Mouse (Mus musculus) lung, postnatal 14 days (tissue): ENCODE data around the gene Ptpn1.

Experiments used
- DNase-seq: peaks from one replicate; pipeline ENCODE4 v3.0.0; 2021

Gene Ptpn1

DNA sequence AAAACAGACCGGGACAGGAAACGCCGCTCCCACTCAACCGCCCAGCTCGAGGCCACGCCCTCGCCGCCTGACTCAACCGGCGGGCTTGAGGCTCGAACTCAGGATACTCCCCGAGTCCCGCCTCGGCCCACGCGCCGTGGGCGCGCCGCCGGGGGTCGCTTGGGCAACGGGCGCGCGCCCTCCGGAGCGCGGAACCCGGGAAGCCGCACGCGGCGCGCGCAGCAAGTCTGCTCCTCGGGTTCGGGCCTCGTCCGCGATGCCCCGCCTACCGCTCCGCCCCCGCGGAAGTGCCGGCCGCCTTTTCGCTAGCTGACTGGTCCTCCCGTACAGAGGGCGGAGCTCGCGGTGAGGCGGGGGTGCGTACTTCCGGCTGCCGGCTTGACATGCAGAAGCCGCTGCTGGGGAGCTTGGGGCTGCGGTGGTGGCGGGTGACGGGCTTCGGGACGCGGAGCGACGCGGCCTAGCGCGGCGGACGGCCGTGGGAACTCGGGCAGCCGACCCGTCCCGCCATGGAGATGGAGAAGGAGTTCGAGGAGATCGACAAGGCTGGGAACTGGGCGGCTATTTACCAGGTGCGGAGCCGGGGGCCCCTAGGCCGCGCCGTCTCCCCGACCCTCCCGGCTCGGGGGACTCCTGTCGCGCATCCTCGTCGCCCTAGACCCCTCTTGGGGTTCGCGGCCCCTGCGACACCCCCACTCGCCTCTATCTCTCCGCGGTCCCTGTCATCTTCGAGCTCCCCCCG is at the start of gene Ptpn1:
TSS of gene Ptpn1 (plus strand) at position 73 of the 742 bp plus-strand sequence.
- DNase-seq: peak; percentile 98

DNA sequence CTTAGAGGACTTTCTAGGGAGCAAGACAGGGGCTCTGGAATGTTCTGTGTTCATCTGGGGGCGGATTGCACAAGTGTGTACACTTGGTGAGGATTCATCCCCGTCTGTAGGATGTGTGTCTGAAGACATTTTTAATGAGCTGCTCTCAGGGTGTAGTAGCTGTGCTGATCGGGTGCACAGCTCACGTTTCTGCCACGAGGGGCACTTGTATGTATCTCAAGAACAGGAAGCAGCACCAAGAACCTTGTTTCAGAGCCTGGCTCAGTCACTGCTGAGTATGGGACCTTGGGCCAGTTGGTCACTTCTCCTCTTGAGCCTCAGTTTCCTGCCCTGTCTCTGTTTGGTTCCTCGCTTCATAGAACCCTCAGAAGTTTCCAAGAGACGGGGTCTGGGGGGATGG is 45.4 kb upstream of the Ptpn1 start:
- no peak for DNase-seq

DNA sequence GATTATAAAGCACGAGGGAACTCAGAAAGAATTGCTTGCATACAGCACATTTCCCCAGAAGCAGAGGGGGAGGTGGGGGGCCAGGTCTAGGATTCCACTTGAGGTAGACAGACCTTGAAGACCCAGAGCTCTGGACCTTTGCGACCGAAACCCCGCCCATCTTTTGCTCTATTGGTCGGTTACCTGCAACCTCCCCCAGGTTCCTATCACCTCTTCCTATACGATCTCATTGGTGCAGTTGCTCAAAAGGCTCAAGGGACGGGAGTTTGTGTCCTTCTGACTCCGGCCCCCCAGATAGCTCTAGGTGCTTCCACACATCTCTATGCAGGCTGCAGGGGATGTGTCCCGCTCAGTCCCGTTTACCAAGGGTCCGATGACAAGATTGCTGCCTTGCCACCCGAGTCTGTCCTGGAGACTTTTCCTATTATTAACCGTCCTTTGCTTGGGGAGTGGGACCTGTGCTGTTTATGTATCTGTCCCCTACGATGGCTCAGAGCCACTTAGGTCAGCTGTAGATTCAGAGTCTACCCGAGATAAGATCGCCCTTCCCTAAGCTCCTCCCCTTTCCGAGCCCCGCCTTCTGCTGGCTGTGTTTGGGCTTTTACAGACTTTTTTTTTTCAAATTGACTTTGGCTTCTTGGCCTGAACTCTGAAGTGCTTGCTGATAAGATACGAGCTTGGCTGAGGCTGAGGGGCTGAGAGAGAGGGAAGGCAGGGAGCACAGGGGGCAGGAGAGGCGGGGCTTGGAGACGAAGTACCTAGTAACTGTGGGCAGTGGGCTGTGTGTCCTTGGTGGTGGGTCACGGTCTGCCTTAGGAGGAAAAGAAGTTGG is 44.1 kb upstream of the Ptpn1 start:
- DNase-seq: peak; percentile 78

DNA sequence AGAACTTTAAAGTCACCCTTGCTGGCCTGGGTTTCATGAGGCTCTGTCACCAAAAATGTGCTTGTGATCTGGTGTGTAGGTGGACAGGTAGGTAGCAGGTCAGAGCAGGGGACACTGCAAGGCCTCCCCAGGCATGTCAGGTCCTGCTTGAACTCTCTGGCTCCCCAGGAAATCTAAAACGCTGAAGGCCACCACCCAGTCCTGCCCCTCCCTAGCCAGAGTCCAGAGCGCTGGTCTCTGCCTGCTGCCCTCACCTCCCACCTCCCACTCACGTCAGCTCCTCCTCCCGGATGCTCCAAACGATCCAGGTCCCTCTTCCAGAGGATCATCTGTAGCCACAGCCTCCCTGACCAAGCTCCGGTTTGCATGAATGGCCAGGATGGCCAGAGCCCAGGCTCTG is 43.0 kb upstream of the Ptpn1 start:
- DNase-seq: no peak

DNA sequence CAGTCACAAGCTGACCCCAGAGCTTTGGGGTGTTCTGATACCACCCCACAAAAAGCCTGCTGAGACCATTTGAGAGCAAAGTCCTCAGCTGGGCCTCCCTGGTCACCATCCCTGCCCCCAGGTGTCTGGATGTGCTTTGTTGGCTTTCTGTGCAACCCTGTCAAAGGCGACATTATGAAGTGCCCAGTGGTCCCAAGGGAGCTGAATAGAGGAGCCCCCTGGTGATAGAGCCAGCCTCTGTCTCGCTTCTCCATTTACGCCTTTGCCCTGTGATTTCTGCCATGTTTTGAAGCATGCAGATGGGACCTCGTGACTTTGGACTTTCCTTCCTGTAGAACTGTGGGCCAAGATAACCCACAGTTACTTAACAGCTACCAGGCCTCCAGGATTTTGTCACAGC is 42.0 kb upstream of the Ptpn1 start:
- no peak for DNase-seq

DNA sequence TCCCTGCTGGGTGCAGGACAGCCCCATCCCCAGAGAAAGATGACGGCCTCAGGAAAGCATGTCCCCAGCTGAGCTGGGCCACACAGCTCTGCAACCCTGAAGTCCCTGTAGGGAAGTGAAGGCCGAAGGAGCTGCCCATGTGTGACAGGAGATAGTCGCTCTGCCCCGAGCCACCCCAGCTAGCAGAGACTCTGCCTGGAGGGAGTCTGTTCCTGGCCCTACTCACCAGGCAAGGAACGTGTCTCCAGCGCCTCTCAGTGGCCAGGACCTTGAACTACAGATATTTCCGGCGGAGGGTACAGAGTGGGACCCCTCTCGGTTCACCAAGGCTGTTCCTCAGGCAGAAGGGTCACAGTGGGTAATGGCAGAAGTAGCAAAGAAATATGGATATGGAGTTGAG is 39.9 kb upstream of the Ptpn1 start:
- peak; percentile 79 for DNase-seq

DNA sequence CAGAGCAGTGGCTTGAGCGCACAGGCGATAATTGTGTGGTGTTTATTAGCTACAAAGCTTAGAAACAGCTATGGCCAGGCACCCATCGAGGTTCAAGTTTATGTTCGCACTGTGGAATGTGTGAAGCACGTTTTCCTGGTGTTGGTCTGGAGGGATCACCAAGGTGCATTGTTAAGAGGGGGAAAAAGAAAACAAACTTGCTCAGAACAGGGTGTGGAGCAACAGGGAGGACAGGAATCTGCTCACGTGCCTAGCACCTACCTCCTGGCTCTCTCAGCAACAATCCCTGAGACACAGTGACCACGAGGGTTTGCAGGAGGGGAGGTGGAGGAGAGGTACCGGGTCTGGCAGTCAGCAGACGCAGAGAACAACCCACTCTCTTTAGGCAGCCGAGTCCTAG is 38.2 kb upstream of the Ptpn1 start:
- DNase-seq: no peak

DNA sequence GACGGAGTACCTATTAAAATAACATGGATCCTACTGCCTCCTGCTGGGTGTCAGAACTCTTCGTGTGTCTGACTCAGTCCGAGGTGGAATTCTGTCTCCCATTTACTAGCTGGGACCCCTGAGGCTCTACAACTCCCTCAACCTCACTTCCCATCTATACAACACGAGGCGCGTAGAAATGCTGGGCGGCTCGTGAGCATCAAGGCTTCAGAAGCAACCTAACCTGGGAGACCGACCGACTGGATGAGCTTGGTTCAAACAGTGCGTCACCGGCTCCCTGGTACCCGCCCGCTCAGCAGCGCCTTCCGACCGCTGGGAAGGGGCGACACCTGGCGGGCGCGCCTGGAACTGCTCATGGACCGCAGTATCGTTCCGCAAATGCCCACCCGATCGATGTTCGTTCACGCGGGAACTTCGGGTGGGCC is 36.9 kb upstream of the Ptpn1 start:
- DNase-seq: peak; percentile 91

DNA sequence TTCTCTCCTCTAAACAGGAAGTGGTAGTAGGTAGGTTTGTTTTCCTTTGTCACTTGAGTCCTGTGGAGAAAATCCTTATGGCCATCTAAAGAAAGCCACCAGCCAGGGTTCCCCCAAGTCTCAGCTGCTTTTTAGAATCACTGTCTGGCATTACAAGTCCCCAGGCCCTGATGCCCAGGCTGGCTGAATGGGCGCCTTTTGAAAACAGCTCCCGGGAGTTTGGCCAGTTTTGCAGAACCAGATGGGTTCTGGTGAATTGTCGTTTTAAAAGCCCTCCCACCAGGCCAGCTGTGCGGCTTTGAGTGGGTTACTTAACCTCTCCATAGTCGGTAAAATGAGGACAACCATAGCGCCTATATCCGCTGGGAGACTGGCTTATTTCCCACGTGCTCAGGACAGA is 34.0 kb upstream of the Ptpn1 start:
- no peak for DNase-seq

DNA sequence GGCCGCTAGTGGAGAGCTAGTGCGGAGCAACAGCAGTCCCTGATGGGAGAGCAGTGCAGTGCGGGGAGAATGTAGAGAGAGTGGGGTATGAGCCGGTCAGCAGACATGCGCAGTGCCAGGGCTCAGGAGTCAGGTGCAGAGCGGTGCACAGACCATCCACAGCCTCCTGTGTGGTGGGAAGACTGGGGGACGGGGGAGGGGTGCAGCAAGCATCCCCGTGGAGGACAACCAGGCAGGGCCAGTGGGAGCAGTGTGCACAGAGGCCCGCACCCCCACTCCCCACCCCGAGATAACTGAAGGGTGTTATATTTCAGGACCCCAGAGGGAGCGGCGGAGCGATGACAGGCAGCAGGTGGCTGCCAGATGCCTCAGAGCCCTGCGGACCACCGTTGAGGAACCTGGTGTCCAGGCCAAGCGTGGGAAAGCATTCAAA is 31.9 kb upstream of the Ptpn1 start:
- no peak for DNase-seq

DNA sequence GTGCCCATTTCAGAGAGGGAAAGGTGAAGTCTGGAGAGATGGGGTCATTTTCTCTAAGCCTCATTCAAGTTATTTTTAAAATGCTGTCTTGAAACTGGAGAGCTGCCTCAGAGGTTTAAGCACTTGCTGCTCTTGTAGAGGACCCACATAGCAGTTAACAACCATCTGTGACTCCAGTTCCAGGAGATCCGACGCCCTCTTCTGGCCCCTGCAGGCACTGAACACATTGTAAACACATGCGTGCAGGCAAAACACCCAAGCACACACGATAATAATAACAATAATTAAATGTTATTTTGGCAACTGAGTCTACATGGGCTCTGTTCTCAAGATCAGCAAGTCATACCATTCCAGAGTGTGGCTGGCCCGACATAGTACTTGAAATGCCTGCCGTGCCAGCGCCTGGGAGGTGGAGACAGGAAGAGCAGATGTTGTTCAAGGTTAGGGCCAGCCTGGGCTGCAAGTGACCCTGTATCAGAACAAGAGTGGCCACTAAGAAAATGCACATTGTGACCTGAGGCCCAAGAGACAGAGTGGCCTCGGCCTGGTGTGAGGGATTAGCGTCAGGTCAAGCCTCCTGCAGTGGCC is 29.6 kb upstream of the Ptpn1 start:
- no peak for DNase-seq

DNA sequence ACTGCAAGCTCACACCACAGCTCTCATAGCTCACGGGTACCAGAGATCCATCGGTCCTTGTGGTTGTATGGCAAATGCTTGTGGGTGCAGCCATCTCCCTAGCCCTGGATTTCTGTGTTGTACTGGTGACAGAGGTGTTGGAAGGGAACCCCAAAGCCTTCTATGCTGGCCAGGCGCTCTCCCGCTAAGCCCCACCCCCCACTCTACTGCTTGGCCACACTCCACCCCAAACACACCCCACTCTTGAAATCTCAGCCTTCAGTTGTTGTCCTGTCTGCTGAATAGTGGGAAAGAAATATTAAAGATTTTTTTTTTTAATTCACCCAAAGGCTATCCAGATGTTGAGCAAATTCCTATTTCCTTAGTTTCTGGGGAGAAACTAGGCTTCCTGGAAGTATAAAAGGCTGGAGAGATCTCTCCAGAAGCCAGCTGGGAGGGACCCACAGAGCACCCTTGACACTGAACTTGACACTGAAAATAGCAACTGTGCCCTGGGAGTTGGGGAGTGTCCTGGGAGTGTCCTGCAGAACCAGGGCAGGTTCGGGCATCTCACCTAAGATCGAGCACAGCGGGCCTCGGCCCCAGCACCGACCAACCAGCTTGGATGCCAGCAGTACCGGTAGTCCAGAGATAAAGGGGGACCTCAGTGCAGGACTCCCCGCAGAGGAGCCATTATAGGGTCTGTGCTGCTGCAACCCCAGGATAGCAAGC is 28.5 kb upstream of the Ptpn1 start:
- peak; percentile 44 for DNase-seq

DNA sequence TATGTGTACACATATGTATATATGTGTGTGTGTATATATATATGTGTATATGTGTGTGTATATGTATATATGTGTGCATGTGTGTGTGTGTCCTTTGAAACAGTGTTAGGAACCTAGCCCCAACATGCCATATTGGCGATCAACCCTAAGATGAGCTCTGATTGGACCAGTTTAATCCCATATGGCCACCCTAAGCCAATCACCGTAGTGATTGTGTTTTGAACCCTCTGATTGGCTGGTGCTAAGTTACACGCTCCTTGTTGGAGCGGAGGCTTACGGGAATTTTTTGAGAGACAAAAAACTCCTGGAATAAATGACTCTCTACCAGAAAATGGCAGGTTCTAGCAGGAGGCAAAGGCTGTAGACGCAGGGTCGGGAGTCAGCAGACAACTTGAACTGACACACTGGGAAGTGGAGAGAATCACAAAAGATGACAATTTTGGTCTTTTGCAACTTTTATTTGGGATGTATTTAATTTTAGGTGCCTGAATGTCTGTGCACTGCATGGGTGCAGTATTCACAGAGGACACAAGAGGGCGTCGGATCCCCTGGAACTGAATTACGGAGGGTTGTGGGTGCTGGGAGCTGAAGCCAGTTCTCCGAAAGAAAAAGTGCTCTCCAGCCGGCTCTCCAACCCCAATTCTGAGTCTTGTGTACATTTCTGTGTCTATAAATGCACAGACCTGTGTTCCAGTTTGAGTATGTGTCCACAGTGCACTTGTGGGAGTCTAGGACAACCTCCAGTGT is 27.1 kb upstream of the Ptpn1 start:
- DNase-seq: no peak

DNA sequence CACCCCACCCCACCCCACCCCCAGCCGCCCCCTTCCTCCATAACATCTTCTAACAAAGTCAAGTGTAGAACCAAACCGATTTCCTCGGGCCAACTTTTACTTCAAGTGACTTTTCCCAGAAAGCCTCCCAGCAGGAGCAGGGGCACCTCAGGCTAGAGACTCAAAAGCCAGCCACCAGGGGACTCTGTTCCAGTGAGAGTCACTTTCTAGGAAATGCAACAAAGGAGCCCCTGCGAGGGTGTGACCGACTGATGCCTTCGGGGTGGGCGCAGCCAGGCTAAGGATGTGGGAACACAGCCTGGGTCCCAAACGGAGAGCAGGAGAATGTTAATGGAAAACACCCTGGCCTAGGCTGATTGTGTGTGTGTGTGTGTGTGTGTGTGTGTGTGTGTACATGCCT is 26.3 kb upstream of the Ptpn1 start:
- no peak for DNase-seq

DNA sequence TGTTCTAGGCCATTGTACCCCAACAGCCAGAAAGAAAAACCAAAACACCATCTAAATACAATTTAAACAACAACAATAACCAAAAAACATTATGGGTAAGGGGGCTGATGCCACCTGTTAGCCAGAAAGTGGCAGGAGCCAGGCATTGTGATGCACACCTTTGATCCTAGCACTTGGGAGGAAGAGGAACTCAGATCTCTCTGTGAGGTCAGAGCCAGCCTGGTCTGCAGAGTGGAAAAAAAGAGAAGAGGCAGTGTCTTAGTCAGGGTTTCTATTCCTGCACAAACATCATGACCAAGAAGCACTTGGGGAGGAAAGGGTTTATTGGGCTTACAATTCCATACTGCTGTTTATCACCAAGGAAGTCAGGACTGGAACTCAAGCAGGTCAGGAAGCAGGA is 25.1 kb upstream of the Ptpn1 start:
- DNase-seq: no peak

DNA sequence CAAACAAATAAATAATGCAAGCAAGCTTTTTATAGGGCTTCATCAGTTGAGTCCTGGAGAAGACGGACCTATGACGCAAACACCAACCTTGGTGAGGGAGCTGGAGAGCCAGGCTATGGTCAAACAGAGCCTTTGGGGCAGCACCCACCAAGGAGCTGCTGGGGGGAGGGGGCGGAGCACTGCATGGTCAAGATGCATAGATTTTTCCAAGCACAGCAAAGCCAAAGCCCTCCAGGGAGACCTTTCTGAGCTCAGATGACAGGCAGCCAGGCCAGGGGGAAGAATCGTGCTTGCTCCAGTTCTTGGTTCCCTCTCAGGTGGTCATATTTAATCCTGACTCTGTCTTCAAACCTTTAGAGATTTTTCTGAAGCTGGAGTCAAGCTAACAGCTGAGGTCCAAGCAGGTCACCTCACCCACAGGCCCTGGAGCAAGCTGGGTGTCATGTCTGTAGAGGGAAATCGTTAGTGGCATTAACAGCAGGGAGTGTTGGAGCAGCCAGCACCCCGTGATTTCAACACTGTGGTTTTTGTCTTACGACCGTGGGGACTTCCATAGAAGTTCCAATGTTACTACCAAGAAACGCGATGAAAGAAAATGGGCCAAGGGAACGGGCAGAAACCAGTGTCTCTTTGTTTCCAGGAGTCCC is 22.2 kb upstream of the Ptpn1 start:
- DNase-seq: no peak

DNA sequence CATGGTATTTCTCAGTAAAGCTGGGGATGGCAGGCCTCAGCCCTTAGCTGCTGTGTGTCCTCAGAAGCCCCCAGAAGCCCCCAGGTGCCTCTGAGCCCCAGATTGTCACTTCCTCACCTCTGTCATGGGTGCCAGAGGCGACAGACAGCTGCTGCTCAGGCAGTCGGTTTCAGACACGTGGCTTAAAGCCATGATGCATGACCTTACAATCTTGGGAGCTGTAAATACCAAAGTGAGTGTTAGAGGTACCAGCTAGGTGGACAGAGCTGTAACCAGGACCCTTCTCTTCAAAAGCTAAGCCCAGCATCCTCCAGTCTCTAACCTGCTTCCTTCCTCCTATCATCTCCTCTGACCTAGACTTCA is 21.7 kb upstream of the Ptpn1 start:
- DNase-seq: no peak

DNA sequence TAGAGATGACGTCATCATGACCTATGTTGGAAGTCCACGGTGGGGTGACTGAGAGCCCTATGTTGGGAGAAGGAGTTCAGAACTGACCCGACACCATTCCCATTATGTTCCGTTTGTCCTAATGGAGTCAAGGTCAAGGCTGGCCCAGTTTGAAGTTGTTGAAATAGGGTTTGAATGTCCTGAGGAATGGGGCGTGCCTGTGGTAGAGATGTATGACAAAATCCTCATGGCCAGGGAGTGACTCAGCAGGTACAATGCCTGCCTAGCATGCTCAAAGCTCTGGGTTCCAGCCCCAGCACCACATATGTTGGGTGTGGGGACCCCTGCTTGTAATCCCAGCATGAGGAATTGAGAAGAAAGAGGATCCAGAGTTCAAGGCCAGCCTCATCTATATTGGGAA is 20.3 kb upstream of the Ptpn1 start:
- DNase-seq: no peak

DNA sequence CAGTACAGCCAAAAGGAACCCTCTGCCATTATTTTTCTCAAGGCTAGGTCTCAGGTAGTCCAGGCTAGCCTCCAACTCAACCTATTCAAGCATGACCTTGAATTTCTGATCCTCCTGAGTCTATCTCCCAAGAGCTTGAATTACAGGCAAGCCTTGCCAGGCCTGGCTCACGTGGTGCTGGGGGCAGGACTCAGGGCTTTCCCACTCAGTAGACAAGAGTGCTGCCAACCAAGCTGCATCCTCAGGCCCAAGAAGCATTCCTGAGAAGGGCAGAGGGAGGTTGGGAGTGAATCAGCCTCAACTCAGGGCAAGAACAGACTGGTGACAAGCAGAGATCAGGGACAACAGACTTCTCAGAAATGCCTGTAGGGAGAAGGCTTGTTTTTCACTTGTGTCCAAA is 12.8 kb upstream of the Ptpn1 start:
- no peak for DNase-seq

DNA sequence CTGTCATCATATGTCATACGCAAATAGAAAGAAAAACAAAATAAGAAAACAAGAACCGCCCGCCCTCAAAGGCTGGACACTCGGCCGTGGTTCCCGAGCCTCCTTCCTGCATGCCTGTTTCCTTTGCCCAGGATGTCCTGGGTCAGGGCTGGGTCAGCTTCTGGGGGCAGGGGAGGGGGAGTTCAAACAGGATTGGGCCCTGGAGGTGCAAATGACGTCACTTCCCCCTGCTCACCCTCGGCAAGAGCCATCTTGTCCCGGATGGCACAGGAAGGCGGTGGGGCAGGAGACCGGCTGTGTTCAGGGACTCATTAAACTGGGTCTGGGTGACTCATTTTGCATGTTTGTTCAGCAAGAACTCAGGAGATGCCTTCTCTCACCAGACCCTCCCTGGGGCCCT is 11.8 kb upstream of the Ptpn1 start:
- DNase-seq: no peak

DNA sequence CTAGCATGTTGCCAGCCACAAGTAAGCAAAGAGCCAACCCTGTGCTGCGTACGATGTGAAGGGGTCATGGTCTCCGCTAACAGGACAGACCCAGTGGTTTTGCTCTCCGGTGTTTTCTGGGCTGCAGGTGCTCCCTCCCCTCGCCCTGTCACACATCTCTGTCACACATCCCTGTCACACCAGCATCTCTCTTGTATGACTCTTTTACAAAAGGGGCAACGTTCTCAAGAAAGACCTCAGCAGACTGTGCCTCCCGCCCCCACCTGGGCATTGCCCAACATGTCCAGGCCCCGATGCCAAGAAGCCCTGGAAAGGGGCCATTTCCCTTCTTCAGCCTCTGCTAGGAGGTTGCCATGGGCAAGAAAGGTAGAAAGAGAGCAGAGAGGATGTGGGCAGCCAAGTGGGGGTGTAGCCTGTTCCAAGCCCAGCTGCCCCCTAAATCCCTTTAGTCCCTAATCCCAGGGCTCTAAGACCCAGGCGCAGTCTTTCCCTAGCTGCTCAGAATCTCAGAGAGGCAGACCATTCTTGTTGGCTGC is 10.8 kb upstream of the Ptpn1 start:
- DNase-seq: peak; percentile 58

DNA sequence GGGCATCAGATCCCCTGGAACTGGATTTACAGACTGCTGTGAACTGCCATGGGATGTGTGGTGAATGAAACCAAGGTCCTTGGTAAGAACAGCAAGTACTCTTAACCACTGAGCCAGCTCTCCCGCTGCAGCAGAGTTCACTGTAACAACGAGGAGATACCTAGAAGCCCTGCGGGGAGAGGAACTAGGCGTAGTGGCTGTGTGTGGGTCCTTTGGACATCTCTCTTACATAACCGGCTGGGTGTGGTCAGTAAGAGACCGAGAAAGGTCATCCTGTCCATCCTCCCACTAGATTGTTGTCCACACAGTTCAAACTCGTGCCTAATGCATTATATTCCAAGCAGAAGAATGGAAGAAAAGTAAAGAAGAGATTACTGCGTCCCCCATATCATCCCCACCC is 10.0 kb upstream of the Ptpn1 start:
- no peak for DNase-seq
